Mouse (Mus musculus) WW6 (cell line): ENCODE measurements around the gene Ttc28.

Experiments used
- DNase-seq: peaks from one replicate; pipeline ENCODE4 v3.0.0-alpha.2; 2013; ENCODE audit warnings: low read depth, low spot score

The Ttc28 gene

GRCm38 (mm10) chr5:111049584-111049983, 170.0 kb downstream of the Ttc28 start:
- DNase-seq = no peak

GRCm38 (mm10) chr5:111050135-111050534, 170.5 kb downstream of the Ttc28 start:
- DNase-seq = no peak

- DNase-seq = no peak
Observed at GRCm38 (mm10) chr5:111054380-111054779, 174.8 kb downstream of the Ttc28 start.

GRCm38 (mm10) chr5:111054848-111055428, 175.3 kb downstream of the Ttc28 start:
- DNase-seq = no peak

GRCm38 (mm10) chr5:111055507-111055906, 175.9 kb downstream of the Ttc28 start:
- no peak for DNase-seq

GRCm38 (mm10) chr5:111057084-111057483, 177.5 kb downstream of the Ttc28 start:
- DNase-seq = no peak

- DNase-seq = no peak
Observed at GRCm38 (mm10) chr5:111058401-111059139, 179.0 kb downstream of the Ttc28 start.

- DNase-seq = no peak
Observed at GRCm38 (mm10) chr5:111059140-111059921, 179.7 kb downstream of the Ttc28 start.

GRCm38 (mm10) chr5:111060246-111060745, 180.7 kb downstream of the Ttc28 start:
- DNase-seq = no peak

GRCm38 (mm10) chr5:111063155-111063554, 183.6 kb downstream of the Ttc28 start:
- no peak for DNase-seq

GRCm38 (mm10) chr5:111063991-111064390, 184.4 kb downstream of the Ttc28 start:
- no peak for DNase-seq

- DNase-seq = no peak
Observed at GRCm38 (mm10) chr5:111065770-111066169, 186.2 kb downstream of the Ttc28 start.

GRCm38 (mm10) chr5:111069503-111069902, 189.9 kb downstream of the Ttc28 start:
- DNase-seq = no peak

GRCm38 (mm10) chr5:111069931-111070330, 190.3 kb downstream of the Ttc28 start:
- DNase-seq = no peak

- DNase-seq = no peak
Observed at GRCm38 (mm10) chr5:111070361-111070760, 190.8 kb downstream of the Ttc28 start.

- DNase-seq = no peak
Observed at GRCm38 (mm10) chr5:111073316-111073736, 193.7 kb downstream of the Ttc28 start.

GRCm38 (mm10) chr5:111074050-111074449, 194.4 kb downstream of the Ttc28 start:
- no peak for DNase-seq

- no peak for DNase-seq
Observed at GRCm38 (mm10) chr5:111075841-111076240, 196.2 kb downstream of the Ttc28 start.

- DNase-seq = no peak
Observed at GRCm38 (mm10) chr5:111077261-111077660, 197.7 kb downstream of the Ttc28 start.

GRCm38 (mm10) chr5:111080601-111081000, 201.0 kb downstream of the Ttc28 start:
- DNase-seq = no peak

- DNase-seq = no peak
Observed at GRCm38 (mm10) chr5:111085849-111086248, 206.2 kb downstream of the Ttc28 start.

- no peak for DNase-seq
Observed at GRCm38 (mm10) chr5:111096750-111097149, 217.1 kb downstream of the Ttc28 start.
